Mouse (Mus musculus) ES-Bruce4 (cell line): ENCODE results near the gene Tshz2.

ENCODE experiments used
- CTCF ChIP-seq: IDR thresholded peaks from one replicate; pipeline ENCODE4 v1.8.1; 2011; ENCODE audit warnings: low read depth, low read length
- EP300 ChIP-seq: IDR thresholded peaks from 2 replicates; pipeline ENCODE4 v1.6.1; 2011; ENCODE audit warnings: low read depth, low read length; ENCODE audit not compliant: insufficient read depth
- POLR2A ChIP-seq: IDR thresholded peaks from one replicate; pipeline ENCODE4 v1.8.1; 2011; ENCODE audit warnings: low read length; ENCODE audit not compliant: insufficient read depth

- TF ChIP-seq CTCF (no peak), POLR2A (no peak), EP300 (no peak)
Measured at GRCm38 (mm10) chr2:169699141-169699540, 66.3 kb downstream of the Tshz2 start.
